Mouse (Mus musculus) left cerebral cortex, postnatal 14 days (tissue): Measurements from ENCODE around the gene Dazap1. TPM values are rescaled to one million over a fixed set of nuclear protein-coding genes. Genes with fewer than 3 reads are reported as not detected.

Source experiments
- DNase-seq, 2 experiments: peaks; one replicate each; pipeline ENCODE4 v3.0.0; 2021 to 2022; ENCODE audit warnings: low spot score in 2 of 2, mixed read lengths in 1 of 2
- intact Hi-C: fragments of 180-260 bp; cut with DNase I; formaldehyde crosslinking; loops from one replicate; pipeline ENCODE4 v1.15.1; 2025
- total RNA-seq, 2 experiments: library from RNA; stranded (reverse); gene quantifications; 2 replicates each; pipeline ENCODE4 v1.2.3; 2021

The Dazap1 gene
- total RNA-seq, 2 experiments from 2014 or later = 84.3 to 84.9 TPM

DNA sequence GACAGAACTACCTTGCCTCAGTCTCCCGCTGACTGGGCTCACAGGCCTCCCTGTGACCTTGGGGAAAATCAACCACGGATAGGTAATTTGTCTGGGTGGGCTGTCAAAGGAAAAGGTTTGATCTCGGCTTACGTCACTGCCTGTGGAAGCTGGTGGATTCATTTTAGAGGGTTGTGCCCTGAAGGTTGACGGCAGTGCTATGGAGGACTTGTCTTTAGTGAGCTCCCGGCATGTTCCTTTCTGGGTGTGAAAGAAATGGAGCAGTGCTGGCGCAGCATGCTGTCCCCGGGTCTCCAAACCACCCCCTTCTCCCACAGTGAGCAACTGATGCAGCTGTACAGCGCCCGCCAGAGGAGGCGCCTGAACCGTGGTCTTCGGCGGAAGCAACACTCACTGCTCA, 32.0 kb downstream of the Dazap1 start:
- intact Hi-C loops = no loop called here
- DNase-seq = no peak

DNA sequence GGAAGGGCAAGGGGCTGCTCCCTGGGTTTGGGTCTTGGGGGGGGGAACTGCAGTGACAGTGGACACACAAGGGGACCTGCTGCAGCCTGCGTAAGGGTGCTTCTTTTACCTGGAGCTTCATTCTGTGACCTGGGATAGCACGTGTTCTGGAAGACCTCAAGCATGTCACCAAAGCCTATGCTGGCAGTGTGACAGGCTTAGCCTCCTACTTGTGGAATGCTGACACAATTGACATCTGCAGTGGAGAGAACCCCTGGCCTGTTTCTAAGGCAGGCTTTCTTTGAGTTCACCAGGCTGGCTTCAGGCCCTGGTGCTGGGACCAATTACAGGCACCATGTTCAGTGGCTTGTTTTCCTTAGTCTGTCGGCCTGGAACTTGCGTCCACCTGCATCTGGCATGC, 33.0 kb downstream of the Dazap1 start:
- intact Hi-C loops = no loop called here
- DNase-seq = no peak

DNA sequence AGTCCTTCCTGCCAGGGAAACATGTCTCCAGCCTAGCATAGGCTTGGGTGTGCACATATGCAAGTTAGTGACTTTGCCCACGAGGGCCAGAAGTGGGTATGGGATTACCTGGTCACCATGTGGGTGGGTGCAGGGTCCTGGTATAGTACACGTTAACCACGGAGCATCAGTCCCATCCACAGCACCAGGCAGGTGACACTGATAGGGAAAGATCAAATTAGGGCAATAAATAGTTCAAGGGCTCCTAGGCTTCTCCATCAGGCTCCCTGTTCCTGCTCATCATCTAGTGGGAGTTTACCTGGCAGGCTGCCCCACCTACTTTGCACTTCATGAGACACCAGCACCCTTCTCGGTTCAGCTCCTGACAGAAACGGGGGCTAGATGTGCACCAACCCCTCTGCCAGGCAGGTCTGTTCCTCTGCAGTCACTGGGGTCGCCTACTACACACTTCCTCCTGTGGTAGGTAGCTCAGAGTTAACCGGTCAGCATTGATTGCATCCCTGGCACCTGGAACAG, 33.6 kb downstream of the Dazap1 start:
- no peak for DNase-seq
- intact Hi-C loops = no loop called here

DNA sequence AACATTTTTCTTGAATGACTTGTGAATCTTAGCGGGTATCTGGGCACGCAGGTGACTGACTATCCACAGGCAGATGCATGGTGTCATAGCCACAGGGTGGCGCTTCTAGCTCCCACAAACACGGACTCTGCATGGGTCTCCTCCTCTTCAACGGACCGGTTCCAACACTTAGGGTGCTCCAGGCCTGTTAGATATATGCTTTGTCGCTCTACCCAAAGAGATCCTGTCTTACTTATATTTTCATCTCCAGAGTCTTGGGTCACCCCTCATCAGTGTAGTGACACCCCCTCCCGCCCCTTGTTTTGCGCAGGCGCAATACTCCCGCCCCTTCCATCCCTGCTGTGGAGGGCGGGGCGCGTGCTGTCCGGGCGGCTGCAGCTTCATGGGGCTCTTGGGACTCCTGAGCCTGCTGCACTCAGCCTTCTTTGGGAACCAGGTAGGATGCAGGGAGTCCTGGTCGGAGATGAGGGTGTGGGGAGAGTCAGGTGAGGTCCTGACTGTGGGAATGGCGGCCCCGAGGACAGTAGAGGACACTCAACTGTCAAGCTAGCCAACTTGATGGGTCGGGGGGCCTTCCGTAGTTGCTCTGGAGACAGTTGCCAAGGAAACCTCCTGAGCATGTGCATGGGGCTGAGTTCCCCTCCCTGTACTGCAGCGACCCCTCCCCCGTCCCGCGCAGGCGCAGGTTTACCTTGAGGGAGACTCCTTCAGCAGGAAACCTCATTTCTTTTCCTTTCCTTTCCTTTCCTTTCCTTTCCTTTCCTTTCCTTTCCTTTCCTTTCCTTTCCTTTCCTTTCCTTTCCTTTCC, 34.5 kb downstream of the Dazap1 start, which contains the start of gene Apc2:
Gene Apc2, plus strand, starts transcription at position 360 of the 808 bp plus-strand sequence.
- intact Hi-C loops = no loop called here

DNA sequence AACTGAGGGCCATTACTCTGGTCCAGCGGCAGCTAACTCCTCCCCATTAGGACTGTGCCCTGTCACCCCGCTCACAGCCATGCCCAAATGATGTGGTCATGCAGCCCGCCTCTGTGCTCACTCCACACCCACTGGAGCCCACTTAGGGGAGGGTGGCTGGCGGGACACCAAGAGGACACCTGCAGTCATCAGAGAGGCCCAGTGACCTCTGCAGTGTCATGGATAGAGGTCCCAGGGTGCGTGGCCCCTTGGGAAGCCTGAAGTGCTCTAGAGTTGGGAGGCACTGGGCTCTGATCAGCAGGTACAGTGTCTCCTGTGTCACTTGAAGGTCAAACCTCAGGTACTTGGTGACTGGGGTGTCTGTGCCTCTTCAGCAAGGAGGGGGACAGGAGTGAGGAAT, 35.5 kb downstream of the Dazap1 start:
- DNase-seq = no peak
- intact Hi-C loops = no loop called here

More for the DNA sequence above, 34.5 kb downstream of the Dazap1 start, which contains the start of gene Apc2:
- DNase-seq = peak; percentile 74 to 83

DNA sequence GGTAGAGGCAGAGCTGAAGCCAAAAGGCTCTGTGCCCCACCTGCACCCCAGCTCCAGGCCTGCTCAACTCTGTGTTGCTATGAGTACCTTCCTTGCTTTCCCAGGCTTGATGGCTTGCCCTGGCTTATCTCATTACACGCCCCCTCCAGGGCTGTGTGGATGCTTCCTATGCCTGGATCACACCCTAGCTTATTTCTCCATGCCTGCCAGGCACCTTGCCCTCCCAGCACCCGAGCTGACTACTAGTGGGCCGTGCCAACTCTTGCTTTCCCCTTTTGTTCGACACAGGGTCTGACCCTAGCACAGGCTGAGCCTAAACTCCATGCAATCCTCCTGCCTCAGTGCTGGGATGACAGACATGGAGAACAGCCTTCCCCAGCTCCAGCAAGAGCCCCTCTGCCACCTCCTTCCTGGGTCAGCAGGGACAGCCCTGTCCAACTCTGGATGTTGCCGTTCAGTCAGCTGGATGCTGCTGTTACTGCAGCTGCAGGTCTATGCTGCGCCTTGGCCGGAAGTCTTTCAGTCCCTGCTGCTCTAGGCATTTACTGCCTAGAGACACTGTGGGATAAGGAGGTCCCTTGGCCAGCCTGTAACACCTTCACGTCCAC, 36.3 kb downstream of the Dazap1 start:
- intact Hi-C loops = no loop called here
- no peak for DNase-seq

DNA sequence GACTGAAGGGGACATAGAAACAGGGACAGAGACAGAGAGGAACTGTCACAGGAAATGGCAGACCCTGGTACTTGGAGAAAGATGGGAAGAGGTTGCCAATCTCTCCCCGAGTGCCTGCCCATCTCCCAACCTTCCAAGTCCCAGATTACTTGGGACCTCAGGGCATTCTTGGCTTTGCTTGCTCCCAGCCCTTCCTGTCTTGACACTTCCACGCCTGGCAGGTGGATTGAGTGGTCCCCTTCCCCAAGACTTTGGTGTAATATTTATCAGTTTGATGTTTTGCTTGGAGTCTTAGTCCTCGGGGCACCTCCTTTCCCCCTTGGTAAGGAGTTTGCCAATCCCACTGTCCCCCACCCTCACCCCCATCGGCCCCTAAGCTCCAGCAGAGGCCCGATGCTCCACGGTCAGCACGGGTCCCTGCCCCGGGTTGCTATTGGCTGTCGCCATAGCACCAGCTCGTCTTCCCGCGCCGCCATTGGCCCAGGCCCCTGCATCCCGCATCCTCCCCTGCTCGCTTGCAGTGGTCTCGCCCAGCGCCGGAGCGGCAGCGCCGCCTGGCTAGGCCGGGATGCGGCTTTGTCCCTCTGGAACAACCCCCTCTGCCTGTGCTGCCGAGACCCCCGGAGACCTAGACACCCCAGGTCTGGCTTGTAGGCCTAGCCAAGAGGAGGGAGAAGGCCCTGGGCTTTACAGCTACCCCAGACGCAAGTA, 37.4 kb downstream of the Dazap1 start:
- DNase-seq = peak; percentile 95
- intact Hi-C loops = no loop called here

DNA sequence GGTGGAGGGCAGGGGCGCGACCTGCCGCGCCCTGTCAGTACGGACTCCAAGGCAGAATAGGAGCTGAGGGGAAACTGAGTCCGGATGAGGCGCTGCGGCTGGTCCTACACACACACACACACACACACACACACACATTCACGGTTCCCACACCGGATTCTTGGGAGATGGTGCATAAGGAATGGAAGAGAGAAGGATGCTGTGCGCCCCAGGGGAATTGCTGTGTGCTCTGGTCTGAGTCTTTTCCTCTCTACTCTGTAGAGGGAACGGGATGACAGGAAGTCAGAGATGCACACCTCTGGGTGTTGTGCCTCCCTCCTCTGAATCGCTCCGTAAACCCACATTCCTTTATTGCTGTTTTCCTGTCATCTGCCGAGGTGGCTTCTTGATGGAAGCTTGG, 38.0 kb downstream of the Dazap1 start:
- DNase-seq = no peak
- intact Hi-C loops = no loop called here

DNA sequence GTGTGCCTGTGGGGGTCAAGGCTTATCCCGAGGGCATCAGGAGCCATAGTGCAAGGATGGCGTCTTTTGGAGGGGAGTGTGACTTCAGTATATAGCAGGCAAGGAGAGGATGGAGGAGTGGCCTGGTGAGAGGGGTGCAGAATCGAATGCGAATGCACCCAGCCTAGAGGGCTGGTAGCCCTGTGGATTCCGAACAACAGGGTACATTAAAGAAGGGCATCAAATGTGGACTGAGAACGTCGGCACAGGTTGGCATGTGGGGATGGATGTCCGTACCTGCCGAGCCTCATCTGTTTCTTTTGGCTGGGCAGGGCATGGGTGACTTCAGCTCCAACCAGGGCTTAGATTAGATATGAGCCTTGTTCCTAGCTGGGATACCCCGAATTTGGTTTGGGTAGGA, 38.5 kb downstream of the Dazap1 start:
- DNase-seq = no peak
- intact Hi-C loops = no loop called here

DNA sequence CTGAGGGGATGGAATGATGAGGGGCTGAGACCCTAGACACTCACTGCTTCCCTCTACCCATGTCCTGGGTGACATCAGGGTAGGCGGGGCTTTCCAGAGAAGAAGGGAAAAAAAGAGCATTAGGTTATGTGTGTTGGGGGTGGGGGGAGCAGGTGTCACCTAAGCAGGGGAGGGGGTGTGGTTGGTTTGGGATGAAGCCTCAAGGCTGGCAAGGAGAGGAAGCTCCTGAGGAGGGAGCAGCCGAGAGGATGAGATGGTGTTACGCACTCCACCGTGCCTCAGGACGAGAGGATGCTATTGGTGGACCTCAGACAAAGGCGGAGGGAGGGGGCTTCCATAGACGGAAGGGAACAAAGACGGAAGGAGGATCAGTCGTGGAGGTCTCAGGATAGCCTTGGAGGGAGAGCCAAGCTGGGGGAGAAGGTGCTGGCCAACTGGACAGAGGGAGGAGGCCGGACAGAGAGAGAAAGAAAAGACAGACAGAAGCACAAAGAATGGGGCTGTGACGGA, 39.4 kb downstream of the Dazap1 start:
- intact Hi-C loops = no loop called here
- DNase-seq = peak; percentile 62 to 74

DNA sequence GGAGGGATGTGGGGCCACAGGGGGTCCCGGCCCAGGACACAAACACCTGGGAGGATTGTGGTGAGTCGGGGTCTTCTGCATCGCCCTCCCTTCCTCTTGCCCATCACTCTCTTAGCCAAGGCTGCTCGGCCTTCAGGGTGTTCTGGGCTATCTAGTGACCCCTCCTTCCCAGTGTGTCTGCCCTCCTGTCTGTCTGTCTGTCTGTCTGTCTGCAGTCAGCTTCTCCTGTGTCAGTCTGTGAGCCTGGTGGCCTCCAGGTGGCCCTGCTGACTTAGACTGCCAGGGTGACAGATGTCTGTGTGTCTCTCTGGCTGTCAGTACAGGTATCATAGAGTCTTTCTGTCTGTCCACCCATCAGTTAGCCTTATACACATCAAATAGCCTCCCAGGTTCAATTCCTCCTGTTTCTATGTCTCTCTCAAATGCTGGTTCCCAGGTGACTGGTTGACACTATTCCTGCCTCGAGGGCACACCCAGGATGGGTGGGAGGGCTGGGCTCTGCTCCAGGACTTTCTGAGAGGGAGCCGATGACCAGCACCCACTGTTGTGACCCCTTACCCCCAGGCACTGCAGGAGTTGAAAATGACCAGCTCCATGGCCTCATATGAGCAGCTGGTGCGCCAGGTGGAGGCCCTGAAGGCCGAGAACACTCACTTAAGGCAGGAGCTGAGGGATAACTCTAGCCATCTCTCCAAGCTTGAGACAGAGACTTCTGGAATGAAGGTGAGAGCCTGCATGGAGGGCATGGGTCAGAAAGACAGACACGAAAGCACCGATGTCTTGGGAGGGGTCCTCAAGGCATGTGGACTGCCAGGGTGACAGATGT, 40.2 kb downstream of the Dazap1 start:
- intact Hi-C loops = no loop called here
- DNase-seq = no peak

DNA sequence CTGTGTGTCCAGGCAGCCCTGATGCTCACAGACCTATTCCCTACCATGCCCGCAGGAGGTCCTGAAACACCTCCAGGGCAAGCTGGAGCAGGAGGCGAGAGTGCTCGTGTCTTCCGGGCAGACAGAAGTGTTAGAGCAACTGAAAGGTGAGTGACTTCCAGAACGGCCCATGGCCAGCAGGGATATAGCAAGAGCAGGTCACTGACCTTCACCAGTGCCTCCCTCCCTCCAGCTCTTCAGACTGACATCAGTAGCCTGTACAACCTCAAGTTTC, 40.7 kb downstream of the Dazap1 start:
- intact Hi-C loops = no loop called here

DNA sequence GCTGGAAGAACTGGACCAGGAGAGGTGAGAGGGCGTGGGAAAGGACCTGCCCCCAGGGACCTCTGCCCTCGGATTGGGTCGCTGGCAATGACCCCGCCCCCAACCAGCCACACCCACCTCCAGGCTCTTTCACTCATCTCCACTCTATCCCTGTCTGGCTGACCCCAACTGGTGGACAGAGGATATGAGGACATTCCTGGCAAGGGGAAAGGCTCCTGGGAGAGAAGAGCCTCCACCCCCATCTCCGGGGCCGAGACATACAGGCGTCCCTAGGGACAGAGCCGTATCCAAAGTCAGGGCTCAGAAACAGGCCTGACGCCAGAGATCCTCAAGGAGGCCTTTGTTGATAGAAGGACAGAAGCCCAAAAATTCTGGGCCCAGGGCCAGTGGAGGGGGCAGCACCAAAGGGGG, 41.2 kb downstream of the Dazap1 start:
- intact Hi-C loops = no loop called here

More for the DNA sequence above, 40.7 kb downstream of the Dazap1 start:
- no peak for DNase-seq

DNA sequence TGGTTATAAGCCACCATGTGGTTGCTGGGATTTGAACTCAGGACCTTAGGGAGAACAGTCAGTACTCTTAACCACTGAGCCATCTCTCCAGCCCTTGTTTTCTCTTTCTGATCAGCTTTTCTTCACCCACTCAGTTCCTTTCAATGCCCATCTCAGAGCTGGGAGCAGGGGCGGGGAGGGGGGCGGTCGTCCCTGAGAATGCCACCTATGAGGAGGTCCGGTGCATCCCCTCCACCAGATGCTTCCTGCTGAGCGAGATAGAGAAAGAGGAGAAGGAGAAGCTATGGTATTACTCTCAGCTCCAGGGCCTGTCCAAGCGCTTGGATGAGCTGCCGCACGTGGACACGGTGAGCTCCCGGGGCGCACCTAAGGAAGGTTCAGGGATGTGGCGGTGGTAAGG, 43.2 kb downstream of the Dazap1 start:
- intact Hi-C loops = no loop called here
- no peak for DNase-seq

More for the DNA sequence above, 41.2 kb downstream of the Dazap1 start:
- peak; percentile 66 to 75 for DNase-seq

DNA sequence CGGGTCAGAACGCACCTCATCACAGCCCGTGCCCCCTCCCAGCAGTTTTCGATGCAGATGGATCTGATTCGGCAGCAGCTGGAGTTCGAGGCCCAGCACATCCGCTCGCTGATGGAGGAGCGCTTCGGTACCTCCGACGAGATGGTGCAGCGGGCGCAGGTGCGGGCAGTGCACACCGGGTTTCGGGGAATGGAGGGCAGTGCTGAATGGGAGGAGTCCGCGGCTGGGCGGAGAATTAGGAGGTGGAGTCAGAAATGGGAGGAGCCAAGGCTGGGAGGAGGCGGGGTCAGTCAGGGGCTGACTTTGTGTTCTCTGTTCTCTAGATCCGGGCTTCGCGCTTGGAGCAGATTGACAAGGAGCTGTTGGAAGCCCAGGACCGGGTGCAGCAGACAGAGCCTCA, 43.6 kb downstream of the Dazap1 start:
- no peak for DNase-seq
- intact Hi-C loops = no loop called here

DNA sequence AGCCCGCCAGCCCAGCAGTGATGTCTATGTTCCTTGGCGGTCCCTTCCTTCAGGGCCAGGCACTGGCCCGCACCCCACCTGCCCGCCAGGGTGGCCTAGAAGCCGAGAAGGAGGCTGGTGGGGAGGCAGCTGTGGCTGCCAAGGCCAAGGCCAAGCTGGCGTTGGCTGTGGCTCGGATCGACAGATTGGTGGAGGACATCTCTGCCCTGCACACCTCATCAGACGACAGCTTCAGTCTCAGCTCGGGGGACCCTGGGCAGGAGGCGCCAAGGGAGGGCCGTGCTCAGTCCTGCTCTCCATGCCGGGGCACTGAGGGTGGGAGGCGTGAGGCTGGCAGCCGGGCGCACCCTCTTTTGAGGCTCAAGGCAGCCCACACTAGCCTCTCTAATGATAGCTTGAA, 50.3 kb downstream of the Dazap1 start:
- intact Hi-C loops = no loop called here
- DNase-seq = no peak

DNA sequence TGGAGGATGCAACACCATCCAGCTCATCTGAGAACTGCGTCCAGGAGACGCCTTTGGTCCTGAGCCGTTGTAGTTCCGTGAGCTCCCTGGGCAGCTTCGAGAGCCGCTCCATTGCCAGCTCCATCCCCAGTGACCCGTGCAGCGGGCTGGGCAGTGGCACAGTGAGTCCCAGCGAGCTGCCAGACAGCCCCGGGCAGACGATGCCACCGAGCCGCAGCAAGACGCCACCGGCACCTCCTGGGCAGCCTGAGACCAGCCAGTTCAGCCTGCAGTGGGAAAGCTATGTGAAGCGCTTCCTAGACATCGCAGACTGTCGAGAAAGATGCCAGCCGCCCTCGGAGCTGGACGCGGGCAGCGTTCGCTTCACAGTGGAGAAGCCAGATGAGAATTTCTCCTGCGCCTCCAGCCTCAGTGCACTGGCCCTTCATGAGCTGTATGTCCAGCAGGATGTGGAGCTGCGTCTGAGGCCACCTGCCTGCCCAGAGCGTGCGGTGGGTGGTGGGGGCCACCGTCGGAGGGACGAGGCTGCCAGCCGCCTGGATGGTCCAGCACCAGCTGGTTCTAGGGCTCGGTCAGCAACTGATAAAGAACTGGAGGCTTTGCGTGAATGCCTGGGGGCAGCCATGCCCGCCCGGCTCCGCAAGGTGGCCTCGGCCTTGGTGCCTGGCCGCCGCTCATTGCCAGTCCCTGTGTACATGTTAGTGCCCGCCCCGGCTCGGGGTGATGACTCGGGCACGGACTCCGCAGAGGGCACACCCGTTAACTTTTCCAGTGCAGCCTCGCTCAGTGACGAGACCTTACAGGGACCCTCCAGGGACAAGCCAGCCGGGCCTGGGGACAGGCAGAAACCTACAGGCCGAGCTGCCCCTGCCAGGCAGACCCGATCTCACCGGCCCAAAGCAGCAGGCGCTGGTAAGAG, 51.6 kb downstream of the Dazap1 start:
- intact Hi-C loops = no loop called here
- no peak for DNase-seq

DNA sequence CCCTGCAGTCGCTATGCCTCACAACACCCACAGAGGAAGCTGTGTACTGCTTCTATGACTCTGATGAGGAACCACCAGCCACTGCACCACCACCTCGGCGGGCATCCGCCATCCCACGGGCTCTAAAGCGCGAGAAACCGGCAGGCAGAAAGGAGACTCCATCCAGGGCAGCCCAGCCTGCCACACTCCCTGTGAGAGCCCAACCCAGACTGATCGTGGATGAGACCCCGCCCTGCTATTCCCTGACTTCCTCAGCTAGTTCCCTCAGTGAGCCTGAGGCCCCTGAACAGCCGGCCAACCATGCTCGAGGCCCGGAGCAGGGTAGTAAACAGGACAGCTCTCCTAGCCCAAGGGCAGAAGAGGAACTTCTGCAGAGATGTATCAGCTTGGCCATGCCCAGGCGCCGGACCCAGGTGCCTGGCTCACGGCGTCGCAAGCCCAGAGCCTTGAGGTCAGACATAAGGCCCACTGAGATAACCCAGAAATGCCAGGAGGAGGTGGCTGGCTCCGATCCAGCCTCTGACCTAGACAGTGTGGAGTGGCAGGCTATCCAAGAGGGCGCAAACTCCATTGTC, 52.4 kb downstream of the Dazap1 start:
- no peak for DNase-seq
- intact Hi-C loops = no loop called here
